In the genomic region with DNA sequence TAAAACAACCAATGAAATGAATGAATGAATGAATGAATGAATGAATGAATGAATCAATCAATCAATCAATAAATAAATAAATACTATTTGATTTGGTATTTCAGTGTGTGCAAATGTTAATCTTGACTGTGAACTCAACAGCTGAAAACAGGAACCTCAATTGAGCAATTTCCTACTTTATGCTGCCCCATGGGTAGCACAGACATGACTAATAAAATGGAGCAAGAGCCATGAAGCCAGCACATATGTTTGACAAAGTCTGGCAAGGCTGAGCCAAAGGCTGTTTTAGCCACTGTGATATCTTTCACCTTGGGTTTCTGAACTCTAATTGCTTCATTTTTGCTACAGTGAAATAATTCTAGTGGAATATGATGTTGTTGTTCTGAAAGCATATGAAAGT, we compare ENCODE assay signal across 22 mouse cellular contexts. TPM values are rescaled to one million over a fixed set of nuclear protein-coding genes. Genes with fewer than 3 reads are reported as not detected.
DNase-seq lines count a peak whose midpoint lies in the region; ATAC-seq and TF ChIP-seq lines count a peak whose summit lies in the region.
"Not testable (repeated sequence)": the region's sequence is repeated elsewhere in the genome, so short reads cannot be mapped to it uniquely, and the experiment has no call there.
"Had no signal": no experiment of that assay in that cellular context is flagged by ENCODE, and none has a peak within 500 bp of the region (broad histone marks: within the 10 kb centered on the region; RNA-seq: fewer than 3 reads in every experiment).

No protein-coding gene starts in this region.

- H3K4me3 ChIP-seq in bone marrow macrophage, adult 2 months (ENCODE audit: insufficient read depth, low read length); liver, adult 2 months (ENCODE audit: insufficient read depth, low read depth, low read length); lung, postnatal 0 days (ENCODE audit: low read depth, low read length); macrophage (ENCODE audit: inconsistent target); midbrain, embryonic 14.5 days (replicated peaks; ENCODE audit: low read depth, low read length); neural tube, embryonic 12.5 days: not testable (repeated sequence)

- peak; percentile 96 for ATAC-seq in granulocyte monocyte progenitor cell, adult 5-6 weeks (replicated peaks; ENCODE audit: poor library complexity, severe bottlenecking)
- ATAC-seq in lung, postnatal 0 days: peak; percentile 57
- ATAC-seq in midbrain, embryonic 14.5 days (ENCODE audit: low FRiP score, low TSS enrichment): 0 out of 2 replicates have a peak, but pooled peaks have one; percentile 46
- peak; percentile 33; the same call in 1 of the 2 replicates for ATAC-seq in neural tube, embryonic 12.5 days (ENCODE audit: low FRiP score, low read depth)

- not testable (repeated sequence) for H3K79me2 ChIP-seq in liver, adult 2 months (ENCODE audit: control insufficient read depth, insufficient read depth, low read length); macrophage (ENCODE audit: inconsistent target)

- H3K36me3 ChIP-seq in liver, adult 2 months (ENCODE audit: control insufficient read depth, insufficient read depth, low read length); lung, postnatal 0 days (ENCODE audit: insufficient read depth, low read length); macrophage (ENCODE audit: inconsistent target); midbrain, embryonic 14.5 days (ENCODE audit: control insufficient read depth, insufficient read depth, low read length); neural tube, embryonic 12.5 days: not testable (repeated sequence)

- H3K9me3 ChIP-seq in lung, postnatal 0 days (ENCODE audit: low read length); midbrain, embryonic 14.5 days (ENCODE audit: control insufficient read depth, low read length); neural tube, embryonic 12.5 days: not testable (repeated sequence)

- H3K27ac ChIP-seq in bone marrow macrophage, adult 2 months (ENCODE audit: insufficient read depth, low read depth, low read length): peak overlapping the region; percentile 82
- H3K27ac ChIP-seq in liver, adult 2 months (replicated peaks; ENCODE audit: insufficient read depth, low read depth, low read length); lung, postnatal 0 days (ENCODE audit: low read length); midbrain, embryonic 14.5 days (replicated peaks; ENCODE audit: low read depth, low read length); neural tube, embryonic 12.5 days: not testable (repeated sequence)
- H3K27ac ChIP-seq in macrophage: peak overlapping the region; percentile 74

- TF ChIP-seq CTCF in bone marrow macrophage, adult 2 months (IDR thresholded peaks at IDR 0.05; ENCODE audit: low read depth, low read length); liver, adult 2 months (IDR thresholded peaks at IDR 0.05; ENCODE audit: low read depth, low read length); lung, postnatal 0 days (IDR thresholded peaks at IDR 0.05): not testable (repeated sequence)

- DNase-seq in liver, adult 2 months (ENCODE audit: extremely low read depth, low read depth, low spot score): peak; percentile 10
- DNase-seq in lung, postnatal 0 days (ENCODE audit: low spot score): peak; percentile 49
- DNase-seq in midbrain, embryonic 14.5 days: not testable (repeated sequence)

- H3K4me1 ChIP-seq in bone marrow macrophage, adult 2 months (ENCODE audit: control insufficient read depth, insufficient read depth, low read length): peaks cover 16% of the 10 kb centered on the region
- H3K4me1 ChIP-seq in liver, adult 2 months (ENCODE audit: control insufficient read depth, insufficient read depth, low read length); lung, postnatal 0 days (ENCODE audit: insufficient read depth, low read depth, low read length); midbrain, embryonic 14.5 days (ENCODE audit: control insufficient read depth, insufficient read depth, low read length); neural tube, embryonic 12.5 days: not testable (repeated sequence)

- not testable (repeated sequence) for TF ChIP-seq EP300 in lung, postnatal 0 days (IDR thresholded peaks at IDR 0.05)

- TF ChIP-seq POLR2A in bone marrow macrophage, adult 2 months (IDR thresholded peaks at IDR 0.05; ENCODE audit: borderline replicate concordance, low read depth, low read length); liver, adult 2 months (IDR thresholded peaks at IDR 0.05; ENCODE audit: extremely low read depth, insufficient read depth, low read length): not testable (repeated sequence)

- not testable (repeated sequence) for H3K4me2 ChIP-seq in lung, postnatal 0 days (replicated peaks; ENCODE audit: low read depth, low read length); midbrain, embryonic 14.5 days (ENCODE audit: low read length); neural tube, embryonic 12.5 days (replicated peaks)

- not testable (repeated sequence) for H3K9ac ChIP-seq in liver, adult 2 months (ENCODE audit: low read depth, low read length); lung, postnatal 0 days (replicated peaks; ENCODE audit: low read depth); midbrain, embryonic 14.5 days (replicated peaks; ENCODE audit: low read length); neural tube, embryonic 12.5 days

- H3K27me3 ChIP-seq in liver, adult 2 months (ENCODE audit: control insufficient read depth, insufficient read depth, low read length); lung, postnatal 0 days (replicated peaks; ENCODE audit: insufficient read depth, low read length); midbrain, embryonic 14.5 days (ENCODE audit: control insufficient read depth, insufficient read depth, low read length); neural tube, embryonic 12.5 days (replicated peaks): not testable (repeated sequence)

RNA-seq across cellular contexts. Expression of gene Sirpb1b, which starts 1.6 kb away (rescaled TPM):
- 46.8 and 49.4 TPM in 2 replicates for polyA plus RNA-seq in bone marrow macrophage, adult 2 months (2012; ENCODE audit: insufficient read depth, insufficient read length, missing spikeins)
- total RNA-seq in granulocyte monocyte progenitor cell, adult 5-6 weeks (2014; fragmentation: Nextera tagmentation): not detected in 2 replicates
- total RNA-seq in granulocyte monocyte progenitor cell, adult 5-6 weeks (2017): 0.82 TPM in 1 of 2 replicates, not detected in the other
- total RNA-seq in liver, adult 2 months (2014; rRNA removed): 0.20 and 0.65 TPM in 2 replicates
- polyA plus RNA-seq in liver, adult 2 months (2012; rRNA removed): not detected in 2 replicates
- polyA plus RNA-seq in lung, postnatal 0 days (2015; fragmentation: Nextera tagmentation; extraction: Ambion mirVana): 2.0 and 2.5 TPM in 2 replicates
- 1 to 10 TPM in 21 of 26 experiments, under 1 TPM in 2, not detected in 3; 0.37 to 6.4 (median 2.8) TPM for total RNA-seq in macrophage (2018; cell fraction: chromatin; rRNA removed)
- 1 to 10 TPM; 1.1 to 6.6 (median 2.6) TPM for total RNA-seq in macrophage (2018; cell fraction: cytosol; rRNA removed)
- total RNA-seq in macrophage (2018; cell fraction: nucleus; rRNA removed): 10 to 100 TPM in 1 of 26 experiments, 1 to 10 TPM in 24, not detected in 1; 1.0 to 10.6 (median 5.7) TPM
- polyA plus RNA-seq in macrophage (2018): 1.8 to 4.7 TPM (median 2.3 TPM) in 3 replicates
- polyA plus RNA-seq in midbrain, embryonic 14.5 days (2014; fragmentation: Nextera tagmentation; extraction: Ambion mirVana): not detected in 2 replicates
- polyA plus RNA-seq in neural tube, embryonic 12.5 days (2016; fragmentation: Nextera tagmentation; extraction: Ambion mirVana): not detected in 2 replicates
- total RNA-seq: ES-E14; gastrocnemius, adult 18-20 months; gastrocnemius, postnatal 10 days; gastrocnemius, postnatal 36 days; heart, postnatal 25 days had no signal
- polyA plus RNA-seq: embryonic facial prominence, embryonic 11.5 days; forebrain, embryonic 10.5 days; forebrain, embryonic 13.5 days; forebrain, embryonic 16.5 days; heart, embryonic 11.5 days; heart, embryonic 14.5 days; hindbrain, embryonic 10.5 days; hindbrain, embryonic 13.5 days; hindbrain, embryonic 16.5 days; inflammation-experienced regulatory T-cells, adult 6 months had no signal

Comparison
In these comparisons a context has a peak if more than half of its experiments do, and no peak if none do; other contexts are left out.
1. ATAC-seq: peak in every context shown above with its lines; median percentile 96 in granulocyte monocyte progenitor cell, adult 5-6 weeks; 57 in lung, postnatal 0 days; 46 in midbrain, embryonic 14.5 days; 33 in neural tube, embryonic 12.5 days.